Mouse (Mus musculus): ENCODE data around the gene Hsd17b1.
"Not testable (repeated sequence)": the region's sequence is repeated elsewhere in the genome, so short reads cannot be mapped to it uniquely, and the experiment has no call there.

Hsd17b1 gene

GRCm38 (mm10) chr11:101086756-101087681 is 8.8 kb downstream of the Hsd17b1 start, which contains the start of gene Mlx:
TSS of gene Mlx (plus strand) at chr11:101087277.
- peak; percentile 96 for DNase-seq

- peak; percentile 37 for DNase-seq
These were observed 9.5 kb downstream of the Hsd17b1 start for GRCm38 (mm10) chr11:101087682-101088055.

GRCm38 (mm10) chr11:101089931-101090330 is 11.7 kb downstream of the Hsd17b1 start:
- no peak for DNase-seq

GRCm38 (mm10) chr11:101094930-101095313 is 16.7 kb downstream of the Hsd17b1 start:
- DNase-seq: no peak

- peak; percentile 98 for DNase-seq
These were observed 17.3 kb downstream of the Hsd17b1 start, which contains the start of gene Psmc3ip for GRCm38 (mm10) chr11:101095314-101096024. TSS of gene Psmc3ip (minus strand) at chr11:101095436.

GRCm38 (mm10) chr11:101098231-101098630 is 20.0 kb downstream of the Hsd17b1 start:
- no peak for DNase-seq

GRCm38 (mm10) chr11:101103011-101103410 is 24.8 kb downstream of the Hsd17b1 start:
- DNase-seq: no peak

GRCm38 (mm10) chr11:101109351-101109750 is 31.1 kb downstream of the Hsd17b1 start:
- no peak for DNase-seq

- DNase-seq: no peak
These were observed 32.5 kb downstream of the Hsd17b1 start for GRCm38 (mm10) chr11:101110708-101111107.

GRCm38 (mm10) chr11:101111178-101111577 is 33.0 kb downstream of the Hsd17b1 start:
- no peak for DNase-seq

- no peak for DNase-seq
These were observed 34.0 kb downstream of the Hsd17b1 start for GRCm38 (mm10) chr11:101112186-101112585.

- peak; percentile 34 for DNase-seq
These were observed 37.4 kb downstream of the Hsd17b1 start for GRCm38 (mm10) chr11:101115564-101115963.

GRCm38 (mm10) chr11:101118105-101118504 is 39.9 kb downstream of the Hsd17b1 start:
- DNase-seq: no peak

GRCm38 (mm10) chr11:101119131-101119760 is 41.0 kb downstream of the Hsd17b1 start:
- peak; percentile 8 for DNase-seq

GRCm38 (mm10) chr11:101119761-101120544 is 41.7 kb downstream of the Hsd17b1 start, which contains the start of the genes Retreg3 and Tubg1:
TSS of gene Retreg3 (minus strand) at chr11:101119893.
TSS of gene Tubg1 (plus strand) at chr11:101119938.
- DNase-seq: peak; percentile 98

- no peak for DNase-seq
These were observed 42.5 kb downstream of the Hsd17b1 start for GRCm38 (mm10) chr11:101120545-101121188.

- DNase-seq: not testable (repeated sequence)
These were observed 46.3 kb downstream of the Hsd17b1 start for GRCm38 (mm10) chr11:101124494-101124893.

GRCm38 (mm10) chr11:101125008-101125407 is 46.8 kb downstream of the Hsd17b1 start:
- DNase-seq: not testable (repeated sequence)

- peak; percentile 19 for DNase-seq
These were observed 48.9 kb downstream of the Hsd17b1 start for GRCm38 (mm10) chr11:101127075-101127474.

- no peak for DNase-seq
These were observed 50.9 kb downstream of the Hsd17b1 start for GRCm38 (mm10) chr11:101128996-101129577.
